Mouse (Mus musculus) lung, embryonic 14.5 days (tissue): ENCODE data around the gene Il12rb1. TPM values are rescaled to one million over a fixed set of nuclear protein-coding genes. Genes with fewer than 3 reads are reported as not detected.
A peak's percentile ranks its signal among the peaks of the same experiment; 100 is the strongest.
"Not testable (repeated sequence)": the region's sequence is repeated elsewhere in the genome, so short reads cannot be mapped to it uniquely, and the experiment has no call there.

Experiments
- ATAC-seq: fragments of 200-750 bp; cut with Nextera tagmentation; 2 replicates; pipeline ENCODE4 v1.8.0; 2017; ENCODE audit warnings: mild to moderate bottlenecking, moderate TSS enrichment, moderate library complexity; ENCODE audit not compliant: insufficient read depth
- DNase-seq: peaks from one replicate; pipeline ENCODE4 v3.0.0-alpha.2; 2015
- H3K27ac ChIP-seq: fragments of 300-500 bp; sonication (generic); 2 replicates; pipeline ENCODE4 v1.5.1; 2014; ENCODE audit warnings: low read depth, mild to moderate bottlenecking, moderate library complexity
- H3K27me3 ChIP-seq: fragments of 300-500 bp; sonication (generic); 2 replicates; pipeline ENCODE4 v1.6.1; 2014; ENCODE audit warnings: low read length, control low read depth; ENCODE audit not compliant: insufficient read depth
- H3K36me3 ChIP-seq: fragments of 300-500 bp; sonication (generic); 2 replicates; pipeline ENCODE4 v1.6.1; 2014; ENCODE audit warnings: control low read depth; ENCODE audit not compliant: insufficient read depth
- H3K4me1 ChIP-seq: fragments of 300-500 bp; sonication (generic); 2 replicates; pipeline ENCODE4 v1.6.1; 2014; ENCODE audit warnings: antibody characterized with exemption, control low read depth; ENCODE audit not compliant: insufficient read depth
- H3K4me2 ChIP-seq: fragments of 300-500 bp; sonication (generic); 2 replicates; pipeline ENCODE4 v1.6.1; 2014; ENCODE audit warnings: mild to moderate bottlenecking
- H3K4me3 ChIP-seq: fragments of 300-500 bp; sonication (generic); 2 replicates; pipeline ENCODE4 v1.5.1; 2014; ENCODE audit warnings: low read depth, low read length
- H3K9ac ChIP-seq: fragments of 300-500 bp; sonication (generic); 2 replicates; pipeline ENCODE4 v1.6.1; 2014
- H3K9me3 ChIP-seq: fragments of 300-500 bp; sonication (generic); 2 replicates; pipeline ENCODE4 v1.6.1; 2016; ENCODE audit warnings: low read depth, low read length, control low read depth
- CTCF ChIP-seq: IDR thresholded peaks from 2 replicates; pipeline ENCODE4 v1.5.1; 2016; ENCODE audit warnings: antibody characterized with exemption, low read depth
- WGBS: fragments of 180-500 bp; shearing (Covaris S2); extraction: QIAGEN DNeasy Blood & Tissue Kit; methylation state at CpG from one replicate; pipeline ENCODE4 v1.1.7; 2014; 5-methylcytosine and 5-hydroxymethylcytosine counted together
- polyA plus RNA-seq: library from polyadenylated mRNA; unstranded; fragments of >200 nt; fragmentation: Nextera tagmentation; extraction: Ambion mirVana; gene quantifications from 2 replicates; pipeline ENCODE4 v1.2.1, GENCODE M21; 2014

Gene Il12rb1
- polyA plus RNA-seq, 1 experiment from 2014 or later: 0.17 TPM

GRCm38 (mm10) chr8:70820101-70820935 is 12.1 kb downstream of the Il12rb1 start:
- no peak for TF ChIP-seq CTCF
- H3K4me3 ChIP-seq: no peak overlapping the region

GRCm38 (mm10) chr8:70821399-70821962 is 13.2 kb downstream of the Il12rb1 start:
- Histone ChIP-seq H3K9me3 (peaks cover 2% of the 10 kb centered on the region; the same call in 1 of the 2 replicates), H3K27me3 (peaks cover 10% of the 10 kb centered on the region), H3K27ac (no peak overlapping the region), H3K4me2 (0 out of 2 replicates have a peak overlapping the region, but pooled peaks have one; percentile 5), H3K4me1 (no peaks in the 10 kb centered on the region), H3K9ac (no peak overlapping the region), H3K36me3 (no peaks in the 10 kb centered on the region), H3K4me3 (no peak overlapping the region)
- TF ChIP-seq CTCF: peak; percentile 98
- DNase-seq: peak; percentile 90
- 16% methylated on average over 30 of the region's 30 CpGs for WGBS
- peak; percentile 49 for ATAC-seq

More at GRCm38 (mm10) chr8:70820101-70820935, 12.1 kb downstream of the Il12rb1 start:
- Histone ChIP-seq H3K9ac (no peak overlapping the region), H3K9me3 (peaks cover 2% of the 10 kb centered on the region; the same call in 1 of the 2 replicates), H3K27ac (no peak overlapping the region), H3K4me2 (peak overlapping the region; percentile 48), H3K27me3 (peaks cover 17% of the 10 kb centered on the region), H3K4me1 (no peaks in the 10 kb centered on the region), H3K36me3 (no peaks in the 10 kb centered on the region)
- DNase-seq (peak; percentile 82), ATAC-seq (peak; percentile 80)
- 3% methylated on average over 31 of the region's 31 CpGs for WGBS

GRCm38 (mm10) chr8:70821992-70822391 is 13.7 kb downstream of the Il12rb1 start:
- Histone ChIP-seq H3K27me3 (peaks cover 5% of the 10 kb centered on the region), H3K4me2 (0 out of 2 replicates have a peak overlapping the region, but pooled peaks have one; percentile 5), H3K4me3 (no peak overlapping the region), H3K27ac (no peak overlapping the region), H3K9ac (no peak overlapping the region), H3K36me3 (no peaks in the 10 kb centered on the region), H3K9me3 (peaks cover 2% of the 10 kb centered on the region; the same call in 1 of the 2 replicates), H3K4me1 (no peaks in the 10 kb centered on the region)
- DNase-seq: no peak
- no peak for TF ChIP-seq CTCF
- 30% methylated on average over 11 of the region's 11 CpGs for WGBS
- ATAC-seq: peak; percentile 1; the same call in 1 of the 2 replicates

- H3K4me3 ChIP-seq, H3K4me2 ChIP-seq, H3K9ac ChIP-seq, DNase-seq, ATAC-seq, H3K36me3 ChIP-seq, H3K4me1 ChIP-seq, H3K27me3 ChIP-seq, H3K9me3 ChIP-seq, H3K27ac ChIP-seq: not testable (repeated sequence)
- WGBS: 83% methylated on average over 3 of the region's 3 CpGs
Observed at GRCm38 (mm10) chr8:70822594-70822993, 14.3 kb downstream of the Il12rb1 start.

- TF ChIP-seq CTCF: no peak
- no peaks in the 10 kb centered on the region for H3K36me3 ChIP-seq
- H3K4me3 ChIP-seq: no peak overlapping the region
- no peak overlapping the region for H3K27ac ChIP-seq
- 83% methylated on average over 7 of the region's 7 CpGs for WGBS
- no peaks in the 10 kb centered on the region for H3K4me1 ChIP-seq
- ATAC-seq: no peak
- no peaks in the 10 kb centered on the region; the same call in 1 of the 2 replicates for H3K9me3 ChIP-seq
- H3K27me3 ChIP-seq: no peaks in the 10 kb centered on the region
- no peak overlapping the region for H3K9ac ChIP-seq
- DNase-seq: no peak
- no peak overlapping the region for H3K4me2 ChIP-seq
Observed at GRCm38 (mm10) chr8:70823802-70824201, 15.6 kb downstream of the Il12rb1 start.

- no peak for TF ChIP-seq CTCF
- WGBS: 72% methylated on average over 8 of the region's 8 CpGs
- Histone ChIP-seq H3K9ac (no peak overlapping the region), H3K27me3 (no peaks in the 10 kb centered on the region), H3K9me3 (no peaks in the 10 kb centered on the region), H3K4me2 (no peak overlapping the region), H3K4me3 (no peak overlapping the region), H3K4me1 (no peaks in the 10 kb centered on the region), H3K27ac (no peak overlapping the region), H3K36me3 (no peaks in the 10 kb centered on the region)
- DNase-seq: no peak
- no peak for ATAC-seq
Observed at GRCm38 (mm10) chr8:70825816-70826215, 17.6 kb downstream of the Il12rb1 start.

GRCm38 (mm10) chr8:70827010-70827409 is 18.8 kb downstream of the Il12rb1 start:
- H3K27me3 ChIP-seq: no peaks in the 10 kb centered on the region
- no peak for ATAC-seq
- no peaks in the 10 kb centered on the region for H3K36me3 ChIP-seq
- WGBS: 92% methylated on average over 2 of the region's 2 CpGs
- H3K27ac ChIP-seq: no peak overlapping the region
- H3K4me3 ChIP-seq: no peak overlapping the region
- no peak for DNase-seq
- H3K9me3 ChIP-seq: no peaks in the 10 kb centered on the region
- no peaks in the 10 kb centered on the region for H3K4me1 ChIP-seq
- TF ChIP-seq CTCF: no peak
- no peak overlapping the region for H3K4me2 ChIP-seq
- H3K9ac ChIP-seq: no peak overlapping the region
